In genomic region chr11:84686473-84686872, GRCm38 (mm10) we compare ENCODE assay signal across 19 mouse cellular contexts.
DNase-seq lines count a peak whose midpoint lies in the region; ATAC-seq lines count a peak whose summit lies in the region.
"Had no signal": no experiment of that assay in that cellular context is flagged by ENCODE, and none has a peak within 500 bp of the region (broad histone marks: within the 10 kb centered on the region; RNA-seq: fewer than 3 reads in every experiment).

No protein-coding gene starts in this region.

- peak overlapping the region; percentile 74 for H3K27ac ChIP-seq in hindbrain, embryonic 14.5 days
- H3K27ac ChIP-seq in hindbrain, embryonic 11.5 days (ENCODE audit: low read depth, low read length): no peak overlapping the region
- H3K27ac ChIP-seq in midbrain, embryonic 15.5 days: peak overlapping the region; percentile 65
- H3K27ac ChIP-seq in midbrain, embryonic 11.5 days (ENCODE audit: low read depth, low read length): no peak overlapping the region
- peak overlapping the region; percentile 78 for H3K27ac ChIP-seq in neural tube, embryonic 13.5 days (replicated peaks)
- H3K27ac ChIP-seq: embryonic facial prominence, embryonic 13.5 days; heart, embryonic 10.5 days had no signal

- 63% methylated on average over 9 of the region's 9 CpGs for WGBS in hindbrain, embryonic 14.5 days
- 88% methylated on average over 9 of the region's 9 CpGs for WGBS in hindbrain, embryonic 11.5 days
- WGBS in midbrain, embryonic 15.5 days: 67% methylated on average over 9 of the region's 9 CpGs
- 89% methylated on average over 9 of the region's 9 CpGs for WGBS in midbrain, embryonic 11.5 days
- 54% methylated on average over 9 of the region's 9 CpGs for WGBS in neural tube, embryonic 13.5 days

- H3K4me1 ChIP-seq in hindbrain, embryonic 14.5 days (replicated peaks; ENCODE audit: control insufficient read depth, insufficient read depth, low read length): peaks cover 14% of the 10 kb centered on the region
- H3K4me1 ChIP-seq in hindbrain, embryonic 11.5 days (replicated peaks; ENCODE audit: control insufficient read depth, insufficient read depth, low read length): no peaks in the 10 kb centered on the region
- H3K4me1 ChIP-seq in midbrain, embryonic 15.5 days: peaks cover 17% of the 10 kb centered on the region
- peaks cover 4% of the 10 kb centered on the region for H3K4me1 ChIP-seq in midbrain, embryonic 11.5 days (ENCODE audit: control insufficient read depth, insufficient read depth, low read length)
- H3K4me1 ChIP-seq in neural tube, embryonic 13.5 days (replicated peaks): peaks cover 41% of the 10 kb centered on the region
- H3K4me1 ChIP-seq: embryonic facial prominence, embryonic 13.5 days; heart, embryonic 10.5 days had no signal

- no peaks in the 10 kb centered on the region for H3K27me3 ChIP-seq in hindbrain, embryonic 14.5 days (ENCODE audit: control insufficient read depth, insufficient read depth, low read length)
- no peaks in the 10 kb centered on the region for H3K27me3 ChIP-seq in hindbrain, embryonic 11.5 days (ENCODE audit: control insufficient read depth, insufficient read depth, low read length)
- H3K27me3 ChIP-seq in midbrain, embryonic 15.5 days (replicated peaks): 0 out of 2 replicates have a peak, but pooled peaks cover 5% of the 10 kb centered on the region
- peaks cover 14% of the 10 kb centered on the region for H3K27me3 ChIP-seq in midbrain, embryonic 11.5 days (ENCODE audit: control insufficient read depth, insufficient read depth, low read length)
- peaks cover 6% of the 10 kb centered on the region; the same call in 1 of the 2 replicates for H3K27me3 ChIP-seq in neural tube, embryonic 13.5 days
- H3K27me3 ChIP-seq: embryonic facial prominence, embryonic 13.5 days had no signal

- ATAC-seq in hindbrain, embryonic 14.5 days (ENCODE audit: low FRiP score): no peak
- no peak for ATAC-seq in hindbrain, embryonic 11.5 days (ENCODE audit: low FRiP score)
- ATAC-seq in midbrain, embryonic 15.5 days (replicated peaks): no peak
- no peak for ATAC-seq in midbrain, embryonic 11.5 days (ENCODE audit: low FRiP score)
- ATAC-seq in neural tube, embryonic 13.5 days (ENCODE audit: low read depth): peak; percentile 64; the same call in 1 of the 2 replicates
- ATAC-seq: forebrain, embryonic 14.5 days; inflammation-experienced regulatory T-cells, adult 6 months had no signal

- H3K9ac ChIP-seq in hindbrain, embryonic 14.5 days: no peak overlapping the region
- no peak overlapping the region for H3K9ac ChIP-seq in hindbrain, embryonic 11.5 days (ENCODE audit: low read depth, low read length)
- H3K9ac ChIP-seq in midbrain, embryonic 15.5 days: no peak overlapping the region
- no peak overlapping the region for H3K9ac ChIP-seq in midbrain, embryonic 11.5 days (ENCODE audit: low read length)
- H3K9ac ChIP-seq in neural tube, embryonic 13.5 days: no peak overlapping the region
- H3K9ac ChIP-seq: embryonic facial prominence, embryonic 13.5 days had no signal

- no peak overlapping the region for H3K4me3 ChIP-seq in hindbrain, embryonic 14.5 days (replicated peaks; ENCODE audit: low read length)
- H3K4me3 ChIP-seq in hindbrain, embryonic 11.5 days (ENCODE audit: low read depth, low read length): no peak overlapping the region
- no peak overlapping the region for H3K4me3 ChIP-seq in midbrain, embryonic 15.5 days
- H3K4me3 ChIP-seq in midbrain, embryonic 11.5 days (ENCODE audit: low read depth, low read length): no peak overlapping the region
- no peak overlapping the region for H3K4me3 ChIP-seq in neural tube, embryonic 13.5 days
- H3K4me3 ChIP-seq: embryonic facial prominence, embryonic 13.5 days; heart, embryonic 10.5 days had no signal

- no peak for DNase-seq in hindbrain, embryonic 14.5 days (ENCODE audit: low spot score)
- DNase-seq in hindbrain, embryonic 11.5 days (ENCODE audit: low spot score): no peak
- no peak for DNase-seq in midbrain, embryonic 11.5 days (ENCODE audit: low spot score, missing footprints)
- no peak for DNase-seq in lung, postnatal 4 days
- DNase-seq: adrenal gland, adult 2 months; adrenal gland, postnatal 25 days; cerebellum, adult 18-20 months; cerebellum, adult 9-11 months; cerebellum, postnatal 36 days; gastrocnemius, postnatal 36 days; heart, adult 11 months; heart, postnatal 10 days; heart, postnatal 4 days had no signal

- H3K4me2 ChIP-seq in hindbrain, embryonic 14.5 days (replicated peaks): no peak overlapping the region
- no peak overlapping the region for H3K4me2 ChIP-seq in hindbrain, embryonic 11.5 days (replicated peaks; ENCODE audit: low read depth, low read length)
- no peak overlapping the region for H3K4me2 ChIP-seq in midbrain, embryonic 15.5 days
- no peak overlapping the region for H3K4me2 ChIP-seq in midbrain, embryonic 11.5 days
- no peak overlapping the region for H3K4me2 ChIP-seq in neural tube, embryonic 13.5 days
- H3K4me2 ChIP-seq: embryonic facial prominence, embryonic 13.5 days had no signal

- no peaks in the 10 kb centered on the region for H3K36me3 ChIP-seq in hindbrain, embryonic 14.5 days (replicated peaks; ENCODE audit: control insufficient read depth, insufficient read depth)
- H3K36me3 ChIP-seq in hindbrain, embryonic 11.5 days (ENCODE audit: control insufficient read depth, insufficient read depth, low read length): no peaks in the 10 kb centered on the region
- H3K36me3 ChIP-seq in midbrain, embryonic 15.5 days (replicated peaks): no peaks in the 10 kb centered on the region
- no peaks in the 10 kb centered on the region for H3K36me3 ChIP-seq in midbrain, embryonic 11.5 days (ENCODE audit: control insufficient read depth, insufficient read depth, low read length)
- H3K36me3 ChIP-seq in neural tube, embryonic 13.5 days: no peaks in the 10 kb centered on the region
- H3K36me3 ChIP-seq: embryonic facial prominence, embryonic 13.5 days; heart, embryonic 10.5 days had no signal

- no peaks in the 10 kb centered on the region; the same call in 1 of the 2 replicates for H3K9me3 ChIP-seq in hindbrain, embryonic 14.5 days (ENCODE audit: control insufficient read depth, low read length)
- no peaks in the 10 kb centered on the region for H3K9me3 ChIP-seq in hindbrain, embryonic 11.5 days (ENCODE audit: control insufficient read depth, low read length)
- H3K9me3 ChIP-seq in midbrain, embryonic 15.5 days: no peaks in the 10 kb centered on the region
- H3K9me3 ChIP-seq in midbrain, embryonic 11.5 days (ENCODE audit: control insufficient read depth, low read length): no peaks in the 10 kb centered on the region
- no peaks in the 10 kb centered on the region for H3K9me3 ChIP-seq in neural tube, embryonic 13.5 days
- H3K9me3 ChIP-seq: heart, embryonic 10.5 days had no signal

Comparison
In these comparisons a context has a peak if more than half of its experiments do, and no peak if none do; other contexts are left out.
1. H3K27ac ChIP-seq: peak in hindbrain, embryonic 14.5 days (single experiment), midbrain, embryonic 15.5 days (single experiment) and neural tube, embryonic 13.5 days (single experiment); none in hindbrain, embryonic 11.5 days (single experiment) and midbrain, embryonic 11.5 days (single experiment).